Mouse (Mus musculus) kidney, adult 2 months (tissue): ENCODE measurements around the gene Sept9. TPM values are rescaled to one million over a fixed set of nuclear protein-coding genes. Genes with fewer than 3 reads are reported as not detected.
"Not testable (repeated sequence)": the region's sequence is repeated elsewhere in the genome, so short reads cannot be mapped to it uniquely, and the experiment has no call there.

Experiments
- DNase-seq: peaks from one replicate; pipeline ENCODE4 v3.0.0; 2021
- H3K27ac ChIP-seq: fragments of 200-500 bp; 2 replicates; pipeline ENCODE4 v1.5.1; 2012; ENCODE audit warnings: low read depth, low read length, control low read depth, inconsistent platforms; ENCODE audit not compliant: insufficient read depth
- H3K27me3 ChIP-seq: fragments of 200-500 bp; replicated peaks from 2 replicates; pipeline ENCODE4 v1.6.1; 2012; ENCODE audit warnings: mild to moderate bottlenecking, moderate library complexity, low read length, inconsistent platforms; ENCODE audit not compliant: control insufficient read depth, insufficient read depth
- H3K36me3 ChIP-seq: fragments of 200-500 bp; 2 replicates; pipeline ENCODE4 v1.6.1; 2012; ENCODE audit warnings: mild to moderate bottlenecking, moderate library complexity, low read length, inconsistent platforms; ENCODE audit not compliant: control insufficient read depth, insufficient read depth
- H3K4me1 ChIP-seq: fragments of 200-500 bp; 2 replicates; pipeline ENCODE4 v1.6.1; 2011; ENCODE audit warnings: low read length; ENCODE audit not compliant: control insufficient read depth, insufficient read depth
- H3K4me3 ChIP-seq: fragments of 200-500 bp; 2 replicates; pipeline ENCODE4 v1.5.1; 2011; ENCODE audit warnings: mild to moderate bottlenecking, low read depth, low read length, control low read depth; ENCODE audit not compliant: insufficient read depth
- CTCF ChIP-seq: fragments of 200-500 bp; conservative IDR thresholded peaks from 2 replicates; pipeline ENCODE4 v1.5.1; 2011; ENCODE audit warnings: low read depth, mild to moderate bottlenecking, control low read depth, low read length, moderate library complexity, mixed read lengths; ENCODE audit not compliant: insufficient read depth, insufficient read length
- POLR2A ChIP-seq: fragments of 200-500 bp; IDR thresholded peaks from one replicate; pipeline ENCODE4 v1.6.1; 2011; ENCODE audit warnings: low read depth, low read length, control low read depth
- WGBS: fragments of 180-500 bp; shearing (Covaris S2); methylation state at CpG from one replicate; pipeline ENCODE4 v1.1.7; 2018; 5-methylcytosine and 5-hydroxymethylcytosine counted together
- polyA plus RNA-seq: library from polyadenylated mRNA; depleted of rRNA; stranded (reverse); fragments of >200 nt; gene quantifications from 2 replicates; pipeline ENCODE4 v1.2.3, GENCODE M21; 2012

Sept9 gene
- polyA plus RNA-seq, 1 experiment: 25.9 TPM

DNA sequence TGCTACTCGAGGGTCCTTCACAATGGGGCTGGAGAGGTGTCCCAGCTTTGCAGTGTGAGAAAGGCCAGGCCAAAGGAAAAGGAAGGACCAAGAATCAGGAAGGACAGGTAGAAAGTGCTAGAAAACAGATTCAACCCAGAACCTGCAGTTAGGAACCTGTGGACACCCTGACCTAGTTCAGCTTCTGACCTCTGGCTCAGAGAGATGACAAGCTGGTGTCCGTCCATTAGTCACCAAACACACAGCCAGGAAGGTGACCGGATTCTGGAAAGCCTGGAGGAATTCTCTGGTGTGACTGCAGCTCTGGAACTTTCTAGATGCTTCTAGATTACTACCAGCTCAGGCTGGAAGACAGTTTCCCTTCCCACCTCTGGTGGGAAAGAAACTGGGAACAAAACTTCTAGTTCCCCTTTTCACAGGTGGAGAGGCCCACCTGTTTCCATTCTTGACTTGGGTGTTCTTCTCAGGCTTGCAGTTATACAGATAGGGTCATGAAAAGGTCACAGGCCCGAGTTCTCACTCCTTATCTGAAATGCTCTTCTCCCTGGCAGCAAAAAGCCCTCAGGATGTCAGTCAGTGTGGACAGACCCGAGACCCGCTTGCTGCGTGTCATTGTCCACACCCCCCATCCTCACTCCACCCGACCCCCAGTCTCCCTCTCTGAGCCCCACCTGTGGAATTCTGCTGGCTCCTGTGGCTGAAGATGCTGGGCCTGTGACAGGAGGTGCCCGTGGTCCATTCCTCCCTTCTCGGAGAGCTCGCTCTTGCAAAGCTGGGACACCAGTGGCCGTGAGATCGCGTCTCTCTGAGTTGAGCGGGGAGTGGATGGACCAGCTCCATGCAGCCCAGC is 123.5 kb downstream of the Sept9 start:
- Histone ChIP-seq H3K4me3 (no peak overlapping the region), H3K27me3 (no peaks in the 10 kb centered on the region), H3K36me3 (no peaks in the 10 kb centered on the region), H3K27ac (no peak overlapping the region), H3K4me1 (peaks cover 26% of the 10 kb centered on the region)
- no peak for DNase-seq
- no peak for TF ChIP-seq CTCF
- WGBS: 81% methylated on average over 15 of the region's 15 CpGs

DNA sequence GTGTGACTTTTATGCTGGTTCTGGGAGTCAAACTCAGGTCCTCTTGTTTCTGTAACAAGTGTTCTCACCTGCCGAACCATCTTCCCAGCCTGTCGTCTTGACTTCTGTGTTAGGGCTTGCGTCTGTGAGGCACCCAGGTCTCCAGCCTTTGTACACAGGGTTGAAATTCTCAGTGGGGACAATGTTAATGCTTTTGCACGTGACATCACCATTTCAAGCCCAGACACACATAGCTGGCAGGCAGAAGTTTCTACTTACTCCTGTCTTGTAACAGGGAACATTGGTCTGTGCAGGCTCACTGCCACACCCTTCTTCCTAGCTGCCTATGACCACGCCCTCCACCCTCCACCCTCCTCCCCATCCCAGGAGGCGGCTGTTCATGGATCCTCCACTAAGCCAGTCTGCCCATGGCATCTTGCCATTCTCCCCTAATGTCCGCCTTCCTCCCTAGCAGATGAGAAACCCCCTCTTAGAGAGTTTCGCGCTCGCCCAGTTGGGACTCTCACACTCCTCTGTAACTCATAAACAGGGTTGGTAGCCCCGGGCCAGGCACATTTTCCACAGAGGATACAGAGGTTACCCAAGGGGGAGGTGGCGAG is 124.6 kb downstream of the Sept9 start:
- no peak for DNase-seq
- no peak for TF ChIP-seq CTCF
- TF ChIP-seq POLR2A: no peak
- Histone ChIP-seq H3K27ac (no peak overlapping the region), H3K4me3 (no peak overlapping the region), H3K27me3 (no peaks in the 10 kb centered on the region), H3K4me1 (peaks cover 15% of the 10 kb centered on the region; the same call in 1 of the 2 replicates), H3K36me3 (no peaks in the 10 kb centered on the region)
- 58% methylated on average over 12 of the region's 12 CpGs for WGBS

DNA sequence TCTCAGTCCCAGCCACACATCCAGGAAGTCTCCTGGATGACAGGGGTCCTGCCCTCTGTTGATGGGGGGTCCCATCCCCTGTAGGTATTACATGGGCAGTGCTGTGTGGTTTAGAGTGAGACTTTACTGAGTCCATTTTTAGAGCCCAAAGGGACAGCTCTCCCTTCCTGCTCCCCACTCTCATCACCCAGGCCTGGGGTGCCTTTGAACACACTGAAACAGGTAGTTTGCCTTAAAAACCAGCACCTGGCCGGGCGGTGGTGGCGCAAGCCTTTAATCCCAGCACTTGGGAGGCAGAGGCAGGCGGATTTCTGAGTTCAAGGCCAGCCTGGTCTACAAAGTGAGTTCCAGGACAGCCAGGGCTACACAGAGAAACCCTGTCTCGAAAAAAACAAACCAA is 125.3 kb downstream of the Sept9 start:
- DNase-seq, H3K36me3 ChIP-seq, H3K27me3 ChIP-seq, H3K27ac ChIP-seq, H3K4me3 ChIP-seq: not testable (repeated sequence)
- 94% methylated on average over 5 of the region's 5 CpGs for WGBS
- H3K4me1 ChIP-seq: peaks cover 13% of the 10 kb centered on the region; the same call in 1 of the 2 replicates

DNA sequence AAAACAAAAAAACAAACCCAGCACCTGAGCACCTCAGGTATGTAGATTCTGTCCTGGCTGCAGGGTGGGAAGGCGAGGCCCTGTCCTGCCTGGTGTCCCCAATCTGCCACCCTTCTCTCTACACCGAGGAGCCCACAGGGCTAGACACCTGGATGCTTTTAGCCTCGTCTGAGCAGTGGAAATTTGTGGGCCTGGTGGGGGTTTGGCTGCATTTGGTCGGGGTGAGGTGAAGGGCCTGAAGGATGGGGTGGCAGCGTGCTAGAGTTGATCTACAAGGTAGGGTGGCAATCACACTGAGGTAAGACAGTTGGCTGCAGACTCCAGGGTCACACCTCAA is 125.6 kb downstream of the Sept9 start:
- Histone ChIP-seq H3K27me3 (no peaks in the 10 kb centered on the region), H3K36me3 (no peaks in the 10 kb centered on the region), H3K4me3 (no peak overlapping the region), H3K4me1 (peaks cover 13% of the 10 kb centered on the region; the same call in 1 of the 2 replicates), H3K27ac (peak overlapping the region; percentile 4; the same call in 1 of the 2 replicates)
- TF ChIP-seq POLR2A (no peak), CTCF (no peak)
- no peak for DNase-seq
- WGBS: 83% methylated on average over 5 of the region's 5 CpGs

GRCm38 (mm10) chr11:117325468-117326139 is 126.1 kb downstream of the Sept9 start:
- no peaks in the 10 kb centered on the region for H3K36me3 ChIP-seq
- no peak overlapping the region for H3K4me3 ChIP-seq
- peaks cover 13% of the 10 kb centered on the region; the same call in 1 of the 2 replicates for H3K4me1 ChIP-seq
- WGBS: 55% methylated on average over 12 of the region's 12 CpGs
- no peaks in the 10 kb centered on the region for H3K27me3 ChIP-seq
- peak overlapping the region; percentile 4; the same call in 1 of the 2 replicates for H3K27ac ChIP-seq
- TF ChIP-seq POLR2A (no peak), CTCF (no peak)
- peak; percentile 60 for DNase-seq

DNA sequence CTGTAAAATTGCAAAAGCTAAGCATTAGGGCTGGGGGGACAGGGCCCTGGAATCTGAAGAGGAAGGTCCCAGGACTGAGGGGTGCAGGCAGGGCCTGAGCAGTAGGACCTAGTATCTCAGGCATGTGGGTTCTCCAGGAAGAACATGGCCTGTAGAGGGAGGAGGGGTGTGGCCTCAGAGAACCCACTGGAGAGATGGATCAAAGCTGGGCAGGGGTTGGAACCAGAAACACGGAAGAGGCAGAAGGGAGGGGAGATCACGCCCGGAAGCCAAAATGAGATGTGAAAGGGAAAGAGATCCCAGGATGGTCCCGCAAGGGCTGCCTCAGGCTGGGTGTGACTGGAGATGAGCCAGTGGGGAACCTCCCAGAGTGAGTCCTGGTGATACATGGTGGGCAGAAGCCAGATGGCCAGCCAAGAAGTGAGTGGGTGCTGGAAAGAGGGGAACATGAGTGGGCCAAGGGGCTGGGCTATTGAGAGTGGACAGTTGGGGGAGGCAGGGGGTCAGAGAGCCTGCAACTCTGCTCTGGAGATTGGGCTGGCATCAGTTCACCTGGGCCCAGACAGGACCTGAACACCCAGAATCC is 126.8 kb downstream of the Sept9 start:
- no peak for DNase-seq
- TF ChIP-seq CTCF: peak; percentile 29; the same call in 1 of the 2 replicates
- TF ChIP-seq POLR2A: no peak
- H3K4me3 ChIP-seq: no peak overlapping the region
- 69% methylated on average over 4 of the region's 4 CpGs for WGBS
- no peaks in the 10 kb centered on the region for H3K36me3 ChIP-seq
- H3K4me1 ChIP-seq: peaks cover 16% of the 10 kb centered on the region; the same call in 1 of the 2 replicates
- no peaks in the 10 kb centered on the region for H3K27me3 ChIP-seq
- H3K27ac ChIP-seq: no peak overlapping the region

DNA sequence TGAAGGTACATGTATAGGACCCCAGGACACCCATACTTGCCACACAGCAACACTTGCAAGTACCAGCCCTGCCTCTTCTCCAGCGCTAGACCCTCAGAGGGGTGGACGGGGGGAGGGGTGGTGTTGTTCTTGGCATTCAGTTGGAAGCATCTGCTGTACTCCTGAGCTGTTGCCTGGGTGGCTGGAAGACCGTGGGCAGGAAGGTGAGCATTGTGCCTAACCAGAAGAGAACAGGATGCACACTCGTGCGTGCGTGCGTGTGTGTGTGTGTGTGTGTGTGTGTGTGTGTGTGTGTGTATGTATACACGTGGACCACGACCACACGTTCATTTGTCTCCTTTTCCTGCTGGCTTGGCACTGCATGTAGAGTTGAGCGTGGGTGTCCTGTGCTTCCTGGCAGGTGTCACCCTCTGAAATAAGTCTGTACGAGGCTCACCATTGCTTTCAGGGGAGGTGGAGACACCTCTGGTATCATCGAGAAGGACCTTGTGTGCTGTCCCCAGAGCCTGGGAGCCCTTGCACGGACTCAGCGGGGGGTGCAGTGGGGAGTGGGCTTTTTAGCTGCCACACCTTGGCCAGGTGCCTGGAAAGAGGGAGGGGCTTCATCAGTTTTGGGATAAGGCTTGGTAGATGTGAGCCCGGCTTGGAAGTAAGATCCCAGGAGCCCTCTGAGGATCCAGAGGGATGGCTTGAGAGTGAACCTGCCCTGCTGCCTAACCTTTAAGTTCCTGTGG is 127.6 kb downstream of the Sept9 start:
- no peaks in the 10 kb centered on the region for H3K36me3 ChIP-seq
- no peak overlapping the region for H3K27ac ChIP-seq
- no peaks in the 10 kb centered on the region for H3K27me3 ChIP-seq
- TF ChIP-seq POLR2A: no peak
- TF ChIP-seq CTCF: no peak
- peaks cover 20% of the 10 kb centered on the region; the same call in 1 of the 2 replicates for H3K4me1 ChIP-seq
- 60% methylated on average over 16 of the region's 16 CpGs for WGBS
- H3K4me3 ChIP-seq: no peak overlapping the region
- no peak for DNase-seq
